In the genomic region with DNA sequence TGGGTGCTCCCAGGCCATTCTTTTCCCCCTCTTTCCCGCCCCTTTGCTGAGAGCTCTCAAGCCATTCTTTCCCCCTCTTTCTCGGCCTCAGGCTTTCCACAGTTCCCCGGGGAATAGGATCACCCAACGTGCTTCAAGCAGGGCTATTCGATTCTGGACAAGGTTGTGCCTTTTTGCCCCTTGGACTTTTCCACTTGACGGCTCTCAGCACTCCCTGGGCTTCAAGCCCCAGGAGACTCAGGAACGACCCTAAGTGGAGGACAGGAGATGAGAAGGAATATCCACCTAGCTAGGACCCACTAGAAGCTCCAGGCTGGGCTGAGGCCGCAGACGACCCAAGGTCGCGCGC, we compare ENCODE assay signal across 9 mouse cellular contexts. TPM values are rescaled to one million over a fixed set of nuclear protein-coding genes. Genes with fewer than 3 reads are reported as not detected.
DNase-seq lines count a peak whose midpoint lies in the region; ATAC-seq and TF ChIP-seq lines count a peak whose summit lies in the region.
"Had no signal": no experiment of that assay in that cellular context is flagged by ENCODE, and none has a peak within 500 bp of the region (broad histone marks: within the 10 kb centered on the region; RNA-seq: fewer than 3 reads in every experiment).

No protein-coding gene starts in this region.

- H3K27ac ChIP-seq in left cerebral cortex, adult 2 months = peak overlapping the region; percentile 90
- H3K27ac ChIP-seq in brown adipose tissue, adult 24 weeks (replicated peaks; ENCODE audit: low read depth, low read length) = peak overlapping the region; percentile 88
- H3K27ac ChIP-seq in hindbrain, embryonic 13.5 days = peak overlapping the region; percentile 95
- H3K27ac ChIP-seq in midbrain, embryonic 11.5 days (ENCODE audit: low read depth, low read length) = peak overlapping the region; percentile 71

- no peak for DNase-seq in left cerebral cortex, adult 2 months (ENCODE audit: extremely low spot score in 1 of 2, low spot score in 2 of 2)
- DNase-seq in left cerebral cortex, adult 18-20 months (ENCODE audit: low spot score in 2 of 2) = no peak
- DNase-seq in midbrain, embryonic 11.5 days (ENCODE audit: low spot score, missing footprints) = no peak
- DNase-seq in cerebellum, postnatal 10 days = no peak
- no peak for DNase-seq in left cerebral cortex, postnatal 25 days (ENCODE audit: low spot score in 2 of 2)
- DNase-seq in urinary bladder, adult 2 months (ENCODE audit: low spot score) = no peak

- H3K9me3 ChIP-seq in hindbrain, embryonic 13.5 days = no peaks in the 10 kb centered on the region
- H3K9me3 ChIP-seq in midbrain, embryonic 11.5 days (ENCODE audit: control insufficient read depth, low read length) = no peaks in the 10 kb centered on the region

- H3K4me3 ChIP-seq in left cerebral cortex, adult 2 months = peak overlapping the region; percentile 68
- H3K4me3 ChIP-seq in brown adipose tissue, adult 24 weeks (ENCODE audit: insufficient read depth, low read depth, low read length) = peak overlapping the region; percentile 94
- peak overlapping the region; percentile 87 for H3K4me3 ChIP-seq in hindbrain, embryonic 13.5 days
- H3K4me3 ChIP-seq in midbrain, embryonic 11.5 days (ENCODE audit: low read depth, low read length) = peak overlapping the region; percentile 71

- no peak for TF ChIP-seq CTCF in left cerebral cortex, adult 2 months (IDR thresholded peaks at IDR 0.05)

- no peaks in the 10 kb centered on the region for H3K27me3 ChIP-seq in hindbrain, embryonic 13.5 days
- no peaks in the 10 kb centered on the region for H3K27me3 ChIP-seq in midbrain, embryonic 11.5 days (ENCODE audit: control insufficient read depth, insufficient read depth, low read length)

- H3K36me3 ChIP-seq in hindbrain, embryonic 13.5 days = peaks cover 25% of the 10 kb centered on the region
- peaks cover 4% of the 10 kb centered on the region for H3K36me3 ChIP-seq in midbrain, embryonic 11.5 days (ENCODE audit: control insufficient read depth, insufficient read depth, low read length)

- intact Hi-C loops in left cerebral cortex, adult 2 months (cut with DNase I) = loop anchor here (2.0 to 5.0 kb wide), 2 partner anchors 42 to 951 kb away; a partner anchor contains a TSS
- intact Hi-C loops in left cerebral cortex, postnatal 25 days (cut with DNase I) = loop anchor here (2.0 to 5.0 kb wide), 2 partner anchors 40 to 186 kb away; no protein-coding TSS in a partner anchor

- WGBS in hindbrain, embryonic 13.5 days = 0% methylated on average over 12 of the region's 12 CpGs
- 0% methylated on average over 12 of the region's 12 CpGs for WGBS in midbrain, embryonic 11.5 days

- H3K4me2 ChIP-seq in hindbrain, embryonic 13.5 days = peak overlapping the region; percentile 92
- H3K4me2 ChIP-seq in midbrain, embryonic 11.5 days = peak overlapping the region; percentile 63

- H3K4me1 ChIP-seq in brown adipose tissue, adult 24 weeks (ENCODE audit: control insufficient read depth, insufficient read depth, insufficient read length, low read length) = peaks cover 31% of the 10 kb centered on the region
- peaks cover 59% of the 10 kb centered on the region for H3K4me1 ChIP-seq in hindbrain, embryonic 13.5 days (replicated peaks)
- peaks cover 14% of the 10 kb centered on the region for H3K4me1 ChIP-seq in midbrain, embryonic 11.5 days (ENCODE audit: control insufficient read depth, insufficient read depth, low read length)

- peak overlapping the region; percentile 94 for H3K9ac ChIP-seq in hindbrain, embryonic 13.5 days
- H3K9ac ChIP-seq in midbrain, embryonic 11.5 days (ENCODE audit: low read length) = peak overlapping the region; percentile 75

- no peak for ATAC-seq in hindbrain, embryonic 13.5 days (ENCODE audit: low FRiP score)
- no peak for ATAC-seq in midbrain, embryonic 11.5 days (ENCODE audit: low FRiP score)

RNA-seq across cellular contexts. Expression of a gene that starts 0.7 kb away (rescaled TPM):
- 10 to 100 TPM; 65.4 to 73.4 TPM for total RNA-seq in left cerebral cortex, adult 2 months (2021)
- total RNA-seq in left cerebral cortex, adult 18-20 months (2021) = 10 to 100 TPM; 66.6 TPM
- 157 and 178 TPM in 2 replicates for polyA plus RNA-seq in brown adipose tissue, adult 24 weeks (2012; ENCODE audit: insufficient read depth, insufficient read length, missing spikeins)
- polyA plus RNA-seq in hindbrain, embryonic 13.5 days (2015; fragmentation: Nextera tagmentation; extraction: Ambion mirVana) = 148 and 153 TPM in 2 replicates
- 199 and 208 TPM in 2 replicates for polyA plus RNA-seq in midbrain, embryonic 11.5 days (2014; fragmentation: Nextera tagmentation; extraction: Ambion mirVana)
- total RNA-seq in left cerebral cortex, postnatal 25 days (2021) = 10 to 100 TPM; 71.6 to 77.3 TPM
- polyA plus RNA-seq in urinary bladder, adult 2 months (2012; rRNA removed) = 52.9 and 60.3 TPM in 2 replicates

RNA-seq across cellular contexts. Expression of a gene that starts 1.1 kb away (rescaled TPM):
- total RNA-seq in left cerebral cortex, adult 2 months (2021) = 10 to 100 TPM; 16.8 to 18.1 TPM
- 10 to 100 TPM; 15.3 to 15.9 TPM for total RNA-seq in left cerebral cortex, adult 18-20 months (2021)
- polyA plus RNA-seq in brown adipose tissue, adult 24 weeks (2012; ENCODE audit: insufficient read depth, insufficient read length, missing spikeins) = 29.8 and 61.0 TPM in 2 replicates
- 22.3 and 22.9 TPM in 2 replicates for polyA plus RNA-seq in hindbrain, embryonic 13.5 days (2015; fragmentation: Nextera tagmentation; extraction: Ambion mirVana)
- 27.8 and 36.0 TPM in 2 replicates for polyA plus RNA-seq in midbrain, embryonic 11.5 days (2014; fragmentation: Nextera tagmentation; extraction: Ambion mirVana)
- total RNA-seq in left cerebral cortex, postnatal 25 days (2021) = 10 to 100 TPM; 17.4 to 20.0 TPM
- 13.4 and 16.2 TPM in 2 replicates for polyA plus RNA-seq in urinary bladder, adult 2 months (2012; rRNA removed)

RNA-seq across cellular contexts. Expression of a gene that starts 43.4 kb away (rescaled TPM):
- 1 to 10 TPM; 9.4 to 9.9 TPM for total RNA-seq in left cerebral cortex, adult 2 months (2021)
- total RNA-seq in left cerebral cortex, adult 18-20 months (2021) = 10 to 100 TPM; 10.2 to 10.5 TPM
- not detected in 2 replicates for polyA plus RNA-seq in brown adipose tissue, adult 24 weeks (2012; ENCODE audit: insufficient read depth, insufficient read length, missing spikeins)
- polyA plus RNA-seq in hindbrain, embryonic 13.5 days (2015; fragmentation: Nextera tagmentation; extraction: Ambion mirVana) = 24.8 and 27.3 TPM in 2 replicates
- polyA plus RNA-seq in midbrain, embryonic 11.5 days (2014; fragmentation: Nextera tagmentation; extraction: Ambion mirVana) = 3.3 and 4.1 TPM in 2 replicates
- total RNA-seq in left cerebral cortex, postnatal 25 days (2021) = 1 to 10 TPM; 9.1 to 9.2 TPM
- 4.7 and 7.5 TPM in 2 replicates for polyA plus RNA-seq in urinary bladder, adult 2 months (2012; rRNA removed)
- total RNA-seq: common myeloid progenitor, adult 5-6 weeks had no signal

RNA-seq across cellular contexts. Expression of a gene that starts 44.7 kb away (rescaled TPM):
- total RNA-seq in left cerebral cortex, adult 2 months (2021) = 1 to 10 TPM; 3.2 to 4.1 TPM
- 1 to 10 TPM; 3.6 to 4.1 TPM for total RNA-seq in left cerebral cortex, adult 18-20 months (2021)
- not detected in 2 replicates for polyA plus RNA-seq in brown adipose tissue, adult 24 weeks (2012; ENCODE audit: insufficient read depth, insufficient read length, missing spikeins)
- 1.2 and 1.8 TPM in 2 replicates for polyA plus RNA-seq in hindbrain, embryonic 13.5 days (2015; fragmentation: Nextera tagmentation; extraction: Ambion mirVana)
- 1.5 and 2.1 TPM in 2 replicates for polyA plus RNA-seq in midbrain, embryonic 11.5 days (2014; fragmentation: Nextera tagmentation; extraction: Ambion mirVana)
- total RNA-seq in left cerebral cortex, postnatal 25 days (2021) = 1 to 10 TPM; 2.2 to 4.2 TPM
- polyA plus RNA-seq in urinary bladder, adult 2 months (2012; rRNA removed) = 0.33 and 0.55 TPM in 2 replicates
